Mouse (Mus musculus): ENCODE results near the gene Mpnd.

Gene Mpnd

DNA sequence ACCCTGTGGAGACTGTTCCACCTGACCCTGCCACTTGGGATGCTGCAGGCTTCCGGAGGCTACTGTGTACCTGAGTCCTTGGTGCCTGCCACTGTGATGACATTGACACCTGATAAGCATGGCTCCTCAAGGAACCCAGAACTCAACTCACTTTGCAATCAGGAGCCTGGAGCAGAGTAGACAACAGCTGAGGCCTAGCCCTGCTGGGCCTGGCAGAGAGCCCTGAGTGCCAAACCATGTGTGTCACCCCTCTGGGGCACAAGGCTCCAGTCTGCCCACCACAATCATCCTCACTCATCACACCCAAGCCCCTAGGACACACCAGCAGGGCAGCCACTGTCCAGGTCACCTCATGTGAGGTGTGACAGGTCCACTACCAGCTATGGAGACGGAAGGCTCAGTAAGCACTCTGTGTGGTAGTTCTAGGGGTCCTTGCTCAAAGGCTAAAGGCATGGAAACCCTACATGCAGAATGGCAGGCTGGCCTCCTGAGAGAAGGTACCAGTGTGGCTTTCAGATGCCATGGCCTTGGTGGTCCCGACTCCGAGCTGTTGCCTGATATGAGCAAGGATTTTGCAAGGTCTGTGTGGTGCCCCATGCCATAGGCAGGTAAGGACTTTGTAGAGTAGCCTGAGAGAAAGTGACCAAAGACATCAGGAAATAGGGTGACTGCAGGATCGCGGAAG is 15.0 kb downstream of the Mpnd start:
- no peak for DNase-seq

DNA sequence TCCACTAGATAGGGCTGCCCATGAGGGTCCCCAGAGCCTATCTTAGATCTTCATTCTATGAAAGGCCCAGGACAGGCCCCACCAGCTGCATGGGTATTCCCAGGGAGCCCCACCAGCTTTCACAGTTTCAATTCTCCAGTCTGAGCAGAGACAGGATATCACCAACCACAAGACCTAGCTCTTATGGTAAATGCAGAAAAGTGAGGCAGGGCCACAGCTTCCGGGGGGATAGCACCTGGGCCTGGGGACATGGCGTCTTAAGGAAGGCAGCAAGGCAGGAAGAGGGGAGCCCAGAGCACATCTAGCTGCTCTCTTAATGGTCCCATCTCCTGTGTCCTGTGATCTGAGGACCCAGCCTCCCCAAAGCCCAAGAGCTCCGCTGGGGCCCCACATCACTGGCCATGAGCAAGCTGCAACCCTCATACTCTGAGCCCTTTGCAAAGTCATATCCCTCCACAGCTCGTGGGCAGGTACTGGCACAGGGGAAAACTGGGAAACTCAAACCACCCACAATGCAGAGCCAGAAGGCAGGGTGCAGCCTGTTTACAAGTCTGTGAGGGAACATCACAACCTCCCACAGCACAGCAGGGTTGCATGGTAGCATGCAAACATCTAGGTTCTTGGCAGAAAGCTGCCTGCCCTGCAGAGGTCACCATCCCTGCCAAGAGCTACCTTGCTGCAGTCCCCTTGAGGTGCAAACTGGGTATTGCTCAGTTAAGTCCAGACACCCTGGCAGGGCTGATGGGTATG is 15.8 kb downstream of the Mpnd start:
- DNase-seq: no peak

DNA sequence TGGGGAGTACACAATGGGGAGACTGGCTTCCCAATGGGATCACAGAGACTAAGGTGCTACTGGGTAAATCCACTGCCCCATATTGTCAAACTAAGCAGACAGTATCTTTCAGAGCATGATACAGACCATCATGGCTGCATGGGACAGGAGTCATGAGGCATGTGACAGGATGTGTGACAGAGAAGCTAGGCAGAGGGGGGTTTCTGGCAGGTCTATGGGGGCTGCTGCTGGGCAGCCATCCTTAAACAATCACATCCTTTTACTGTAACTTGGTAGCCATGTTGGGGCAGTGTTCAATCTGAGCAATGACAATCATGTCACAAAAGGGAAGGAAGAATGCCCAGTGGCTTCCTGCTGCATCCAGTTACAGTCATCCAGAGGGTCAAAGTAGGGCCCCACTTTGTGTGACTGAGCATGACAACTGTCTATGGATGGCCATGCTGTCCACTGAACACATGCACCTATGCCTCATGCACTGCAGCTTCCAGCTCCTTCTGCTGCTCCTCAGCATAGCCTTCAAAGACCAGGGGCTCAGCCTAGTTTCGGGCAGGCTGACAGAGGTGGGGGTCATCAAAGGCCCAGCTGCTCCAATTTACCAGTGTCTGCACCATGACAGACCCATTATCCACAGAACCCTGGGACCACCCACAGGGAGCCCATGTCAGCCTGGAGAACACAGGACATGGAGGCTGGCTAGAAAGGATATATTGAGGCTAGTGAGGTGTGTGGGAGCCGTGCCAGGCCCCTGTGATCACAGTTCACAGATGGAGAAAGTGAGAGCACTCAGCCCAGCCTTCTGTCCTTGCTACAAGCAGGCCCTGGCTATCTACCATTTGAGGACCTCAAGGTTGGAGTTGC is 16.8 kb downstream of the Mpnd start:
- peak; percentile 66 for DNase-seq

DNA sequence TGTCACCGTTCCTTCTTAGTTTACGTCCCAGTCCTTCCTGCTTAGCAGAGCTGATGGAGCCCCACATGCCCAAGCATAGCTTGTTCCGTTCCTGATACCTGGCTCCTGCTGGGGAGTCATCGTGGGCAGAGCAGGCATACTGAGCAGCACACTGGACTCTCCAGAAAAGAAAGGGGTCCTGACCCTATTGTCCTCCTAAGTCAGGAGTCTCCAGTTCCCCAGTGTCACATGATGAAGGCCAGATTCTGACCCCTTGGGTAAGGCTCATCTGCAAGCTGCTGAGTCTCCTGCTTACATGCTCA is 17.4 kb downstream of the Mpnd start:
- DNase-seq: no peak

DNA sequence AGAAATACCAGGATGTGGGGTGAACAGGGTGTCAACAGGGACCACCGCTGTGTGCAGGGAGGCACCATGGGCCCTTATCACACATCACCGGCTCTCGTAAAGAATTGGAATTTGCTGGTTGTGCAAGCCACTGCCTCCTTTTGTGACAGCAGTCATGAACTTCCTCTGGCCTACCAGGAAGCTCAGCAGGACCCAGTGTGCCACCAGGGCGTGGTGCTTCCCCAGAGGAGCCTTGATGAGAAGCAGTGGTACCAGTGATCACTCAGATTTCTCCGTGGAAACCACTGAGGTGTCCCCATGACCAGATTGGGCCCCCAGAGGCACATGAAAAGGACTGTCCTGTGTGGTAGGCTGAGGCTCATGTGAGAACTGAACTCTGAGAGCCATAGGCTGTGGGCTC is 17.9 kb downstream of the Mpnd start:
- no peak for DNase-seq

DNA sequence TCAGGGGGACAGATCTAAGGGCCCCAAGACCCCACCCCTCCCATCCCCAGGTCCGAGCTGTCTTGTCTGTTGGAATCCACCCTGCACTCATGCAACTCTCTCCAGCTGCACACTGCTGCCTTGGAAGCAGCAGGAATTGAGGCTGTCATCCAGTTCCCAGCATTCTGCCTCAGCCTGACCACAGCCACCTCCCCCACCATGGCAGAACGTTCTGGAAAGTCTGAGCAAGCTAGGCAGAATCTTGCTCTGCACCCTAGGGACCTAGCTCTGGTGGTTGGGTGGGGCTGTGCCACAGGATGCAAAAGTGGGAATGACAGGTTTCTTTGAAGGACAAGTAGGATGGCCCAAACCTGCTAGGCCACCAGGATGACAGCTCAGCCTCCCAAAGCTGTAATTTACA is 19.0 kb downstream of the Mpnd start:
- DNase-seq: no peak

DNA sequence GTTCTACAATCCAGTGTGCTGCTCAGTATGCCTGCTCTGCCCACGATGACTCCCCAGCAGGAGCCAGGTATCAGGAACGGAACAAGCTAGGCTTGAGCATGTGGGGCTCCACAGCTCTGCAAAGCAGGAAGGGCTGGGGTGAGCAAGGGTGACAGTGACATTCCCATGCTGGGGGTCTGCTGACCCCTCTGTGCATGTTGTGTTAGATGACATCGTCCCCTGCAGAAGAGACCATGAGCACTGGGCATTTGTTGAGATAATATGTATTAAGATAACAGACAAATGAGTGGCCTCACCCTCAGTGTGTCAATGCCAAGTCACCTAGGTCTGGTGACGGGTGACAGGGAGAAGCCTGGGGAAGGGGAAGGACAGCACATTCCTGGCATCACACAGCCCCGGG is 19.4 kb downstream of the Mpnd start:
- no peak for DNase-seq

DNA sequence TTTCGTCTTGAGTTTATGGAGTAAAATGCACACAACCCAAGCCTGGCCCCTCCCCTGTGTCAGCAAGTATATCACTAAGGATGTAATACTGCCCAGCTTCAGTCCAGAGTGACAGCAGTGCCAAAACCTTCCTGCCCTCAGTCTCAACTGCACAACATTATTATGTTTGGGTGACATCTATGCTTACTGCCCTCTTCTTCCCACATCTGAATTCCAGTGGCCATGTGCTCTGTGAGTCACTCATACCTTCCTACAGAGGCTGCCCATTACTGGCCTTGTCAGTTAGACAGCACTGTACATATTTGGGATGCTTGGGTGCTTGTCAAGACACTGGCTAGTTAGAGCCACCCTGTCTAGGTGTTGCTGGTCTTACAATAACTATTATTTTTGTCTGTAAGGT is 20.8 kb downstream of the Mpnd start:
- DNase-seq: no peak

DNA sequence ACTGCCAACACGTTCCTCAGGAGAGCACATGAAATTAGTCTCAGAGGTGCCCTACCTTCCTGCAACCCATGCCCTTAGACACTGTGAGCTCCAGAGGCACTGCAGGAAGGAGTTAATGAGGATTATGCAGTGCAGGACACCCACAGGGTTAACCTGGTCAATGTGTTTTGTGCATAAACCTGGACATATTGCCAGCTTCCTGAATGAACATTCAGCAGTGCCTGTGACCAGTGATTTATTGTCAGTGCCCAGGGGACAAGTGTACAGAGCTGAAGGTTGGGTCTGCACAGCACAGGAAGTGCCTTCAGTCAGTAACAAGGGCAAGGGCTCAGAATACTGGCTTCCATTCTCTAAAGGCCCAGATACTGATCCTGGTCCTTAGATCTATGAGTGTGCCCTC is 21.4 kb downstream of the Mpnd start:
- peak; percentile 46 for DNase-seq

DNA sequence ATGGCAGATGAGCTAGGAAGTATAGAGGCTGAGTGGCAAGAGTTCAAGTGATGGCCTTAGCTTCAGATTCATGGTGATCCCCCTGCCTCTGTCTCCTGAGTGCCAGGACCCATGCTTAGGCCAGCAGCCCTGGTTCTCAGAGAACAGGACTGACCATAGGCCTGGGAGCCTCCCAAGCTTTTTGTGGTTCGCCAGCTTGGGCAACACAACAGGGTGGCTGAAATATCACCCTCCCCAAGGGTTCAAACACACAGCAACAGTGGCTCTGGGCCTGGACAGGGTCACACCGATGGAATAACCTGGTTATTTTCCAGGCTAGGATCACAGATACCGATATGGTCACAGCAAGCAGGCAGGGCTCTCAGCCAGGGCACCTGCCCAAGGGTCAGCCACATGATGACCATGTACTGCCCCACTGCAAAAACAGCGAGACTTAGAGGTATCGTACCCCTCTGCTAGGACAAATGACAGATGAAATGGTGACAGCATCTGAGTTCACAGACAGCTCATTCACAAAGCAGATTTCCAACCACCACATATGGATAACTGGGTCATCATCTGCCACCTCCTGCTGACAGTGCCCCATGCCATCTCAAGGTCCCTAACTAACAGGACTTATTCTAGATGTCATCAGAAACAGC is 22.4 kb downstream of the Mpnd start:
- peak; percentile 83 for DNase-seq

DNA sequence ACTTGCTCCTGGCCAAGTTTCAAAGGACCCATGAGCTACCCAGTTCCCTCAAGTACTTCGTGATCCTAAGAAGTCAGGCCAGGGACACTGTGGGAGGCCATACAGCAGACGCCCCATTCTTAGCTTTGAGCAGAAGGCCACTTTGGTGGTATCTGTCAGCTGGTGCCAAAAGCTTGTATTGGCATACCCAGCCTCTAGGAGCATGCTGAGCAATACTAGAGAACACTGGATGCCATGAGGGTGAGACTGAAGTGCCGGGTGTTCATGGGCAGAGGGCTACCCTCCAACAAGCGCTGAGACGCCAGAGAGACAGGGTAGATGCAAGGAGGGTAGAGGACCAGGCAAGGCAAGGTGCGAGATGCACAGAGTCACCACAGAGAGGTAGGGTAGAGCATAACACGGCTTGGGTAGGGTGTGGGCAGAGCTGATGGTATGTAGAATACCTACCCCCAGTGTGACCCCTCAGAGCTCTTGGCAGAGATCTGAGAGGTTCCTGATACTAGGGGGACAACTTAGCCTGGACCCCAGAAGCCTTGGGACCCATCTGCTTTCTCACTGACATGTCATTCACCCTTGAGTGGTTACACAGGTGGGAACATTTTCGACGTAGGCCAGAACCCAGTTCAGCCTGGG is 24.8 kb downstream of the Mpnd start:
- peak; percentile 65 for DNase-seq

DNA sequence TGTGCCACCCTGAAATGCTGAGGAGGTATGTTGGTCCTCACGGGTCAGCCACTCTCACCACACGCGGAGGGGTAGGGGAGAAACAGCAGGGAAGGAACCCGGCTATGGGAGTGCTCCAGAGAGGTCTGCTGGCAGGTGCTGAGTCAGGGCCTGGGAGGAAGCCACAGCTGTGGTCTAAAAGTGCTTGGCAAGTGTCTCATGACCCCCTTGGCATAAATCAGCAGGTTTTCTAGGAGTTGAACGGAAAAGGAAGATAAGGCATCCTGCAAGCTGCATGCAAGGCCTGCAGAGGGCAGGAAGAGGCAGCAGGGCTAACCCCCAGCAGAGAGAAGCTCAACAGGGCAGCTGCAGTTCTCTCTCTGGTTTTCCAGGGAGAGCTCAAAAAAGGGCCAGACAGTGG is 25.4 kb downstream of the Mpnd start:
- peak; percentile 61 for DNase-seq

DNA sequence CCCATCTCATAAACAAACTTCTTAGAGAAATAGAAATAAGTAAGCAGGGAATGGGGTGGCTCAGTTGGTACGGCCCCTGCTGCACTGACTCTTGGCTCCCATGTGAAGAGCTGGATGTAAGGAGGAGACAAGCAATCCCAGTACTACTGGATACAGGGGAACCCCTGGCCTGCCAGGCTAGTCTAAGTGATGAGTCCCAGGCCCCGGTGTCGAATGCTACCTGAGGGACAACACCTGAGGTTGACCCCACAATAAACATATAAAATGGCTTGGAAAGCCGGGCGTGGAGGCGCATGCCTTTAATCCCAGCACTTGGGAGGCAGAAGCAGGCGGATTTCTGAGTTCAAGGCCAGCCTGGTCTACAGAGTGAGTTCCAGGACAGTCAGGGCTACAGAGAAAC is 25.9 kb downstream of the Mpnd start:
- DNase-seq: peak; percentile 47

DNA sequence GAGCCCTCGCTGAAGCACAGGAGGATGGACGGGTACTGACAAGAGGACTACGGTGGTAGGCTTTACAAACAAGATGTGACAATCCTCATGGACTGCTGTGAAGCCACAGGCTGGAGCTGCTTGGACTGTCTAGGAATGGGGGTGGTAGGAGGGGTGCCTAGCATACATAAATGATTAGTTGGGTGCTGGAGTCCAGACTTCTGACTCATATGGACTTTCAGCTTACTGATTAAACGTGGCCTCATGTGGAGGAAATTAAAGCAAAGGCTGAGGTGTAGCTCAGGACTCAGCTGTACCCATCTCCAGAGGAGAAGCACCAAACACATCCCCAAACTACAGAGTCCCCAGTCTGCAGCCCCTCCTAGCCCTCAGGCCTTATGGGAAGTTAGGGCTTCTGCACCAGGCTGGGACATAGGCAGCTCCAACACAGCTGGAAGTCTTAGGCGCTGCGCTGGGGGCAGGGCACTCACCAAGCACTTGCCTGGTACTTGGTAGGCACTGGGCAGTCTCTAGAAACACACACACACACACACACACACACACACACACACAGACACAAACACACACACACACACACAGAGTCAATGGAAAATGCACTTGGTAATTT is 26.7 kb downstream of the Mpnd start:
- peak; percentile 33 for DNase-seq

DNA sequence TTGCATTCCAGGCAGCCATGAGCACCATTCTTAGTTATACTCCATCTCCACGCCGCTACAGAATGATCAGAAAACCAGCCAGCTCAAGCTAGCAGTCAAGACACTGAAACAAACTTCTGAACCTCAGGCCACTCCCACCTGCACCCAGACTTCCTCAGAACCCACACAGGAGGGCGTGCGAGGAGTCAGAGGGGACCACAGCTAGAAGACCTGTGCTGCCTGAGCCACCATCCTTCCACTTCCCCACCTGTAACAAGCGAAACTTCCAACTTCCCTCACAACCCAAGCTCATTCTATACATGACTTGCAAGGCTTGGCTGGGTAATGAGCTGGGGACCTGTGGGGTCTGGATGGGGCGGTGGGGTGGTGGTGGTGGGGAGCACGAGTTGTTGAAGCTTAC is 27.3 kb downstream of the Mpnd start:
- no peak for DNase-seq

DNA sequence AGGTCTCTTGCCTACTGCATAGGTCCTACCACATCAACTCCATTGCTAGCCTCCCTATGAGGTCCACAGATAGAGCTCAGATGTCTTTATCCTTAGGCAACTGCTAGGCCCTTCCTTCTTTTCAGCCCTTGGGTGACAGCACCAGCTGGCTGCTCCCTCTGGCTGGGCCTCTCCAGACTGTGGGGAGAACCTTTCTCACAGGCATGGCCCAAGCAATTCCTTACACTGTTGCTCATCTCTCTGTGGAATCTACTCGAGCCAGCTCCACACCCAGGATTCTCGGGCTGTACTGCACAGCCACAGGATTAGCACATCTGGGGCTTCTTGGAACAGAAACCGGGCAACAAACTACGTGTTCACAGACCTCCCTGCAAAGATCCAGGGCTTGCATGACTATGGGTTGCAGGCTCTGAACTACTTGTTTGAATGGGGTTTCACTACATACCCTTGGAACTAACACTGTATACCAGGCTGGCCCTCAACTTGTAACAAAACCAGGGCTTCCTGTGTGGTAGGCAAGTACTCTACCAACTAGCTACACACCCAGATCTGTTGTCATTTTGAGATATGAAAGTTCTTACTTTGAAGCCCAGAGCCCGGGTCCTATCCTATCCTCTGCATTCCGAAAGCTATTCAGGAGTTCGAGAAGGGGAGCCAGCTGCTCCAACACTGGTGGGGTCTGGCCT is 28.7 kb downstream of the Mpnd start:
- DNase-seq: peak; percentile 35

DNA sequence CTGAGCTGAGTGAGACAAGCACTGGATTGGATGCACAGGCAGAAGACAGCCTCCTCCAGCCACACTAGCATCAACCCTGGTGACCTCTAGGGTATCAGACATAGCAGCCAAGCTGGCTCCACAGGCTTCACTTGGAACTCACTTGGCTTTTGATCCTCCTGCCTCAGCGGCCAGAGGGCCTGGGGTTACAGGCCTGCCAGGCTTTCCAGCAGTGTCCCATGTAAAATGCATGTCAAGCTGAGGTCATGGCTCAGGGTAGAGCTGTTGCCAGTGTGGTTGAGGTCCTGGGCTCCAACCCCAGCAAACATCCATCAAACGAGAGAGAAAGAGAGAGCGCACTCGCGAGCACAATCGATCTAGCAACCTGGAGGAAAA is 29.2 kb downstream of the Mpnd start:
- no peak for DNase-seq

DNA sequence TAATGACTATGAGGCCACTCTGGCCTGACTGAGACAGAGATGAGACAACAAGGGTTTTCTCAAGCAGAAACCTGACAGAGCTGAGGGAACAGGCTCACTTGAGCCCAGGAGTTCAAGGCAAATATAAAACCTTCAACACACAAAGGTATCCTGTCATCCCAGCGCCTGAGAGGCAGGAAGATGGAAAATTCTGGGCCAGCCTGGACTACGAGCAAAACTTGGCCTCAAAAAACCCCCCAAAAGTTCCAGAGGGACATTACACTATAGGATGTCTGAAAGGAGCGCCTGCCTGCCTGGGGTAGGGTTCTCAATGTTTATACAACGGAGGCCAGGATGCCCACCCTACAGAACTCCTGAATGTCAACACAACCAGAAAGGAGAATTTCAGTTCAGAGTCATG is 29.7 kb downstream of the Mpnd start:
- DNase-seq: no peak

DNA sequence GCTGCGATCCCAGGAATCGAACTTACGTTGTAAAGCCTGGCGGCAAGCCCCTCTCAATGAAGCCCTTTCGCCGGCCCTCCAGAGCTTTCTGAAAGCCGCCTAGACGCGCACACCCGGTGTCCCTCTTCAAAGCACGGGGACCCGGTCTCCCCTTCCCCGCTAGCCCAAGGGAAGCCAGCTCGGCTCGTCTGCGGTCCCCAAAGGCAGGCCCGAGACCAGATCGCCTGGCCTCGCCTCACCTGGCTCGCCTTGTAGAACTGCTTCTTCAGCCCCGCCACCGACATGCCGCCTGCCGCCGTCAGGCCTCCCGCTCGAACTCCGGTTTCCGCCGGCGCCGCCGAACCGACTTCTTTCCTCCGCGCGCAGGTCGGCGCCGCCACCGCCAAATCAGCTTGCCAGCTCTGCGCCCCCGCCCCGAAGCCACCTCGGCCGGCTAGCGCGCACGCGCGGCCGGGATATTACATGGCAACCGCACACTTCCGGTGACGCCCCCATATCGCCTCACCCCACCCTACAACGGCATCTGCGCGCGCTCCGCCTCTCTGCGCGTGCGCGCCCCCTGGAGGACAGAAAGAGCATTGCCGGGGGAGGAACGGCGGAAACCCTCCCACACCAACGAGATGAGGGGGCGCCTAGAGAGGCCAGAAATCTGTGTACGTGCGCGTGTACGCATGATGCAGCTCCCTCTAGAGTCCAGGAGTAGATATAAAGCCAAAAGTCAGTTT is 30.8 kb downstream of the Mpnd start, which contains the start of gene Sh3gl1:
Gene Sh3gl1 (minus strand): TSS at position 460 of the 725 bp plus-strand sequence.
- DNase-seq: peak; percentile 100

DNA sequence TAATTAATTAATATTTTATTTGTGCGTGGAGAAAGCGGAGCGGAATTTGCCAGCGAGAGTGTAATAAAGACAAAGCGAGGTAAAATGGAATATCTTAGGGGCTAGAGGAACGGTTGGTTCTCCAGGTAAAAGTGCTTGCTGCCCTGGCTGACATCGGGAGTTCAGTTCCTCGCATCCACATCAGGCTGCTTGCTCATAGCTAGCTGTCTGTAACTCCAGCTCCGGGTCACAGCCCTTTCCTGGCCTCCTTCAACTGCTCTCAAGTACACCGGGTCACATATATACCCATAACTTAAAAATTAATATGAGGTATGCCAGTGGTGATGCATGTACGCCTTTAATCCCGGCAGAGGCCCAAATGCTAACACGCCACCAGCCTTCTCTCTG is 31.4 kb downstream of the Mpnd start:
- DNase-seq: no peak

DNA sequence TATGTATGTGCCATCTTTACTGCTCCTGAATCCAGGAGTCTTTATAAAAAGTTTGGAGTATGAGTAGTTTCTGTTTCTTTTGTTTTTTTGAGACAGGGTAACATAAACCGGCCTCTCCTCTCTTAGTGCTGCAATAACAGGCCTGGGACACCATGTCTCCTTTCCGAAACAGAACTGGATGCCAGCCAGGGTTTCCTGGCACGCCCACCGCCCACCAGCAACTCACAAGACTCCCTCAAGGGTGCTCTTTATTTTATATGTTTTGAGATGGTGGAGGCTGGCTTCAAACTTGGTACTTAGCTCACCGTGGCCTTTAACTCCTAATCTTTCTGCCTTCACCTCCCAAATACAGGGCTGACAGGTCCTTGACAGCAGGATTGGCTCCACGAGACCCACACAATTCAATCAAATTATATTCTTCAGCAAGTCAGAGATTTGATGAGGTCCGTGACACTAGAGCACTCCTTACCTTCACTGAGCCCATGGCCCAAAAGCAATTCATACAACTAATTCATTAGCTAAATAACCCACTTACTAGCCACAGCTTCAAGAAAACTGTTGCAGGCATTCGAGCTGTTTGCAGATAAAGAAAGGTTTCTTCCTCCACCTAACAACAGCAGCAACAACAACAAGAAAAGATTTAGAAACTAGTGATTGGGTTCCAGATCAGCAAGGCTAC is 33.2 kb downstream of the Mpnd start:
- DNase-seq: peak; percentile 65
